Mouse (Mus musculus): ENCODE measurements around the gene Mtcl1.

- TF ChIP-seq CTCF (IDR thresholded peaks at IDR 0.05; ENCODE audit: borderline replicate concordance, control insufficient read depth, extremely low read depth, insufficient read depth, low read length, poor library complexity) (no peak), POLR2A (IDR thresholded peaks at IDR 0.05; ENCODE audit: control insufficient read depth, extremely low read depth, insufficient read depth, low read length, poor library complexity) (no peak)
Measured at GRCm38 (mm10) chr17:66436811-66437210, 12.7 kb downstream of the Mtcl1 start.
